Mouse (Mus musculus): Measurements from ENCODE around the gene Zfp865. TPM values are rescaled to one million over a fixed set of nuclear protein-coding genes. Genes with fewer than 3 reads are reported as not detected.
A peak's percentile ranks its signal among the peaks of the same experiment; 100 is the strongest.
"Not testable (repeated sequence)": the region's sequence is repeated elsewhere in the genome, so short reads cannot be mapped to it uniquely, and the experiment has no call there.

Gene Zfp865
- polyA plus RNA-seq, 1 experiment from 2014 or later, result 8.4 TPM

- Histone ChIP-seq H3K27ac (no peak overlapping the region), H3K4me1 (peaks cover 26% of the 10 kb centered on the region), H3K9me3 (no peaks in the 10 kb centered on the region), H3K4me2 (no peak overlapping the region), H3K9ac (no peak overlapping the region), H3K27me3 (replicated peaks) (no peaks in the 10 kb centered on the region), H3K36me3 (replicated peaks) (peaks cover 4% of the 10 kb centered on the region; the same call in 1 of the 2 replicates), H3K4me3 (no peak overlapping the region)
- ATAC-seq (replicated peaks), result no peak
- 90% methylated on average over 16 of the region's 16 CpGs for WGBS
These were observed 2.8 kb upstream of the Zfp865 start for GRCm38 (mm10) chr7:5017352-5017751.

GRCm38 (mm10) chr7:5017931-5018330, 2.2 kb upstream of the Zfp865 start:
- Histone ChIP-seq H3K27ac (no peak overlapping the region), H3K4me1 (peaks cover 26% of the 10 kb centered on the region), H3K36me3 (replicated peaks) (no peaks in the 10 kb centered on the region), H3K27me3 (replicated peaks) (no peaks in the 10 kb centered on the region), H3K4me2 (no peak overlapping the region), H3K9me3 (no peaks in the 10 kb centered on the region), H3K9ac (no peak overlapping the region), H3K4me3 (no peak overlapping the region)
- ATAC-seq (replicated peaks), result no peak
- 98% methylated on average over 21 of the region's 21 CpGs for WGBS

GRCm38 (mm10) chr7:5019576-5019975, 600 bp upstream of the Zfp865 start:
- H3K9ac ChIP-seq; H3K36me3 ChIP-seq (replicated peaks); H3K27me3 ChIP-seq (replicated peaks); H3K9me3 ChIP-seq; ATAC-seq (replicated peaks): not testable (repeated sequence)
- WGBS, result 22% methylated on average over 8 of the region's 8 CpGs
- peak overlapping the region; percentile 74 for H3K4me2 ChIP-seq
- H3K27ac ChIP-seq, result peak overlapping the region; percentile 91
- H3K4me1 ChIP-seq, result peaks cover 22% of the 10 kb centered on the region
- peak overlapping the region; percentile 74 for H3K4me3 ChIP-seq

GRCm38 (mm10) chr7:5020685-5021084, 509 bp downstream of the Zfp865 start:
- Histone ChIP-seq H3K36me3 (replicated peaks) (no peaks in the 10 kb centered on the region), H3K9ac (peak overlapping the region; percentile 81), H3K27me3 (replicated peaks) (no peaks in the 10 kb centered on the region), H3K9me3 (no peaks in the 10 kb centered on the region), H3K4me1 (peaks cover 22% of the 10 kb centered on the region), H3K4me2 (peak overlapping the region; percentile 74), H3K27ac (peak overlapping the region; percentile 91), H3K4me3 (peak overlapping the region; percentile 74)
- peak; percentile 57 for ATAC-seq (replicated peaks)
- WGBS, result 1% methylated on average over 14 of the region's 15 CpGs

GRCm38 (mm10) chr7:5021197-5021596, 1.0 kb downstream of the Zfp865 start:
- ATAC-seq (replicated peaks), result no peak
- Histone ChIP-seq H3K4me3 (peak overlapping the region; percentile 74), H3K9me3 (no peaks in the 10 kb centered on the region), H3K9ac (peak overlapping the region; percentile 81), H3K4me2 (peak overlapping the region; percentile 74), H3K27ac (peak overlapping the region; percentile 91), H3K36me3 (replicated peaks) (no peaks in the 10 kb centered on the region), H3K27me3 (replicated peaks) (no peaks in the 10 kb centered on the region), H3K4me1 (peaks cover 17% of the 10 kb centered on the region)
- WGBS, result 48% methylated on average over 5 of the region's 5 CpGs

- Histone ChIP-seq H3K4me3 (no peak overlapping the region), H3K36me3 (replicated peaks) (peaks cover 48% of the 10 kb centered on the region), H3K9ac (no peak overlapping the region), H3K27ac (no peak overlapping the region), H3K4me2 (no peak overlapping the region), H3K9me3 (peaks cover 17% of the 10 kb centered on the region), H3K27me3 (replicated peaks) (no peaks in the 10 kb centered on the region), H3K4me1 (no peaks in the 10 kb centered on the region)
- WGBS, result 96% methylated on average over 22 of the region's 22 CpGs
- ATAC-seq (replicated peaks), result no peak
These were observed 9.4 kb downstream of the Zfp865 start for GRCm38 (mm10) chr7:5029543-5029942.

- Histone ChIP-seq H3K4me2 (no peak overlapping the region), H3K36me3 (replicated peaks) (peaks cover 50% of the 10 kb centered on the region), H3K4me1 (no peaks in the 10 kb centered on the region), H3K9me3 (peaks cover 17% of the 10 kb centered on the region), H3K27ac (no peak overlapping the region), H3K9ac (no peak overlapping the region), H3K27me3 (replicated peaks) (no peaks in the 10 kb centered on the region), H3K4me3 (no peak overlapping the region)
- 94% methylated on average over 21 of the region's 21 CpGs for WGBS
- ATAC-seq (replicated peaks), result 0 out of 2 replicates have a peak, but pooled peaks have one; percentile 19
These were observed 9.8 kb downstream of the Zfp865 start for GRCm38 (mm10) chr7:5029946-5030345.

- Histone ChIP-seq H3K4me3 (no peak overlapping the region), H3K4me2 (no peak overlapping the region), H3K36me3 (replicated peaks) (peaks cover 57% of the 10 kb centered on the region), H3K4me1 (no peaks in the 10 kb centered on the region), H3K27me3 (replicated peaks) (no peaks in the 10 kb centered on the region), H3K27ac (no peak overlapping the region), H3K9me3 (peaks cover 17% of the 10 kb centered on the region), H3K9ac (no peak overlapping the region)
- no peak for ATAC-seq (replicated peaks)
- WGBS, result 86% methylated on average over 63 of the region's 63 CpGs
These were observed 10.5 kb downstream of the Zfp865 start for GRCm38 (mm10) chr7:5030554-5031275.

- H3K4me3 ChIP-seq, result no peak overlapping the region
These were observed 11.3 kb downstream of the Zfp865 start for GRCm38 (mm10) chr7:5031496-5031895.

GRCm38 (mm10) chr7:5033818-5034217, 13.6 kb downstream of the Zfp865 start, which contains the start of gene 4632433K11Rik:
4632433K11Rik (plus strand) TSS chr7:5034118.
- no peak within 1 kb of the TSS for H3K27ac ChIP-seq
- no peaks in the 10 kb centered on the region for H3K27me3 ChIP-seq (replicated peaks)
- H3K4me1 ChIP-seq, result peaks cover 11% of the 10 kb centered on the region
- H3K36me3 ChIP-seq (replicated peaks), result peaks cover 62% of the 10 kb centered on the region
- no peak within 1 kb of the TSS for H3K9ac ChIP-seq
- WGBS, result 92% methylated on average over 3 of the region's 3 CpGs
- H3K4me2 ChIP-seq, result no peak within 1 kb of the TSS
- H3K4me3 ChIP-seq, result no peak within 1 kb of the TSS
- ATAC-seq (replicated peaks), result no peak
- H3K9me3 ChIP-seq, result peaks cover 17% of the 10 kb centered on the region

More at GRCm38 (mm10) chr7:5031496-5031895, 11.3 kb downstream of the Zfp865 start:
- peaks cover 17% of the 10 kb centered on the region for H3K9me3 ChIP-seq
- no peak; the same call in 1 of the 2 replicates for ATAC-seq (replicated peaks)
- no peaks in the 10 kb centered on the region for H3K4me1 ChIP-seq
- no peak overlapping the region for H3K9ac ChIP-seq
- no peak overlapping the region for H3K4me2 ChIP-seq
- no peak overlapping the region for H3K27ac ChIP-seq
- H3K27me3 ChIP-seq (replicated peaks), result no peaks in the 10 kb centered on the region
- 84% methylated on average over 46 of the region's 46 CpGs for WGBS
- H3K36me3 ChIP-seq (replicated peaks), result peaks cover 62% of the 10 kb centered on the region

GRCm38 (mm10) chr7:5035628-5036027, 15.5 kb downstream of the Zfp865 start:
- WGBS, result 97% methylated on average over 17 of the region's 17 CpGs
- Histone ChIP-seq H3K36me3 (replicated peaks) (peaks cover 43% of the 10 kb centered on the region), H3K4me1 (peaks cover 19% of the 10 kb centered on the region), H3K4me2 (no peak overlapping the region), H3K27me3 (replicated peaks) (no peaks in the 10 kb centered on the region), H3K9ac (no peak overlapping the region), H3K27ac (no peak overlapping the region), H3K9me3 (peaks cover 9% of the 10 kb centered on the region), H3K4me3 (no peak overlapping the region)
- ATAC-seq (replicated peaks), result no peak

- Histone ChIP-seq H3K4me3 (no peak overlapping the region), H3K9me3 (peaks cover 4% of the 10 kb centered on the region; the same call in 1 of the 2 replicates), H3K9ac (no peak overlapping the region), H3K27ac (no peak overlapping the region), H3K36me3 (replicated peaks) (peaks cover 38% of the 10 kb centered on the region), H3K4me2 (no peak overlapping the region), H3K4me1 (peaks cover 19% of the 10 kb centered on the region), H3K27me3 (replicated peaks) (no peaks in the 10 kb centered on the region)
- no peak for ATAC-seq (replicated peaks)
- 95% methylated on average over 9 of the region's 9 CpGs for WGBS
These were observed 16.0 kb downstream of the Zfp865 start for GRCm38 (mm10) chr7:5036136-5036535.

- Histone ChIP-seq H3K9me3 (no peaks in the 10 kb centered on the region), H3K36me3 (replicated peaks) (peaks cover 30% of the 10 kb centered on the region), H3K27ac (no peak overlapping the region), H3K4me1 (peaks cover 19% of the 10 kb centered on the region), H3K9ac (no peak overlapping the region), H3K4me2 (peak overlapping the region; percentile 58), H3K27me3 (replicated peaks) (no peaks in the 10 kb centered on the region), H3K4me3 (no peak overlapping the region)
- 95% methylated on average over 7 of the region's 7 CpGs for WGBS
- ATAC-seq (replicated peaks), result no peak
These were observed 16.9 kb downstream of the Zfp865 start for GRCm38 (mm10) chr7:5037026-5037425.

Measured in midbrain, embryonic 15.5 days (tissue).